Mouse (Mus musculus): ENCODE data around the gene Qpct.

Qpct gene

DNA sequence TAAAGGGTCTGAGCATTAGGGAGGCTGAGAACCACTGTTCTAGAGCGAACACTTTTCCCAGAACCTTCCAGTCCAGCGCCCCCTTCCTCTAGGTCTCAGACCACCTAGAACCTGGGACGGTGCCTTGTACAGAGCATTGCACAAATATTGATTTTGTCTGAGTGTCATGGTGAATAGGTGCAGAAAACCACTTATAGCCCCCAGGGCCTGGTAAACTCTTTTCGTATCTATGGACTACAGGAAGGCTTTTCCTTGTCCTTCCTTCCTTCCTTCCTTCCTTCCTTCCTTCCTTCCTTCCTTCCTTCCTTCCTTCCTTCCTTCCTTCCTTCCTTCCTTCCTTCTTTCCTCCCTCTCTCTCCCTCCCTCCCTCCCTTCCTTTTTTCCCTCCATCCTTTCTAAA, at the start of gene Qpct:
TSS of gene Qpct (plus strand) at position 301 of the 400 bp plus-strand sequence.
- peak; percentile 9 for DNase-seq

GRCm38 (mm10) chr17:79013625-79014024, 38.1 kb upstream of the Qpct start:
- DNase-seq = no peak

DNA sequence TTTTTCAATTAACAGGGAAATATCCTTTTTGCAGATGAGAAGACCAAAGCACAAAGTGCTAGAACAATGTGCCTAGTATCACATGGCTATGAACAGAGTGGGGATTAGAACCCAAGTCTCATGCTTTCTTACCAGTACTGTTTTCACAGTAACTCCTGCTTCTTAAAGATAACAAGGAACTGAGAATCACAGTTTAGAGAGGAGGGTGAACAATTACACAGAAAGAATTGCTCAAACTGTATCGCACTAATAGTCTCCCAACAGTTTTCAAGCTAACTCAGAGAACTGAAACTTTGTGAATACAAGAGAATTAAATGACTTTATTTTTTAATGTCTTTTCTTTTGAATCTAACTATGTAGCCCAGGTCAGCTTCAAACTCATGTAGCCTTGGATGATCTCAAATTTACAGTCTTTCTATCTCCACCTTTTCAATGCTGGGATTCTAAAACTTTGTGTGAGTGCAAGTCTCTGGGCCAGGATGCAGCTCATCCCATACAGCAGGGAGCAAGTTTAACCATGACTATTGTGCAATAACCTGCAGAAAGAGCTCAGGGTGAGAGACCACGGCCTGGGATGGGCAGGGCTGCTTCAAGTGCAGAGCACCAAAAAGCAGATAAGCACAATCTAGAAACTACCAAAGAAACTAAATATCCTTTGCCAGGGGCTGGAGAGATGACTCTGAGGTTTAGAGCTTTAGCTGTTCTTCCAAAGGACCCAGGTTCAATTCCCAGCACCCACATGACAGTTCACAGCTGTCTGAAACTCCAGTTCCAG, 36.6 kb upstream of the Qpct start:
- DNase-seq = no peak

DNA sequence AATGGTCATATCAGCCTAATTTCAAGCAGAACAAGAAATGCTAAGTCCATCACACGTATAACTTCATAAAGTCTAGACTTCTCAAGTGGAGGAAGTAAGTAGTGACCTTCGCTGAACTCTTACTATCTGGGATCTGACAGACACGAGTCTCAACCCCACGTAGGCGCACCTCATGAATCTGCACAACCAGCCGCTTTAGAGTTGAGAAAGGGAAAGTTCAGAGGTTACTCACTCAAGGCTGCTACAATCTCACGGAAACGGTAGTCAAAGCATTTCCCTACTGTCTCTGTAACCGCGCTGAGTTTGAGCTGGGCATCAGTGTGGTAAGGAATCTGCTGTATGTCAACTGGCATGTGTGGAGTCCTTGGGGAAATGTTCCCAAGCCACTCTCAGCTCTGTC, 35.9 kb upstream of the Qpct start:
- DNase-seq = no peak

- no peak for DNase-seq
These were observed 33.3 kb upstream of the Qpct start for GRCm38 (mm10) chr17:79018422-79018821.

DNA sequence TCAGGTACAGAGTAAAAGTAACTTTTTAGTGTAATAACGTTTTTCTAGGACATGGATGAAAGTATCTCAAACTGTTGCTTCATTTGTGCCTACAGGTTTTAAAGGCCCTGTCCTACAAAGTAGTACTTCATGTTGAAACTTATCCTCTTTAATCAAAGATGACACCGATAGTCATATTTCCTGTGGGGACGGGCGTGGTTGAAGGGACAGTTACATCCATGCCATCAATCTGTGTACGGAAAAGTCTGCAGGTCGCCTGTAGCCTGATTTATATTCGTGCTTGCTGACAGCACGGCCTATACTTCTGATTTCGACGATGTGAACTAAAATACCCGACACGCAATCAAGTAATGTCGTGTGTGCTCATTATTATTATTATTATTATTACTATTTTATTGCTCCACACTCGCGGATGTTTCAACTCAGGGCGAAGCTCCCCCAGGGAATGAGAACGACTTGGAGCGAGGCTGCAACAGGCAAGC, 31.9 kb upstream of the Qpct start:
- peak; percentile 34 for DNase-seq

GRCm38 (mm10) chr17:79020208-79020983, 31.3 kb upstream of the Qpct start, which contains the start of gene Prkd3:
Prkd3 (minus strand) TSS chr17:79020816.
- DNase-seq = peak; percentile 86

DNA sequence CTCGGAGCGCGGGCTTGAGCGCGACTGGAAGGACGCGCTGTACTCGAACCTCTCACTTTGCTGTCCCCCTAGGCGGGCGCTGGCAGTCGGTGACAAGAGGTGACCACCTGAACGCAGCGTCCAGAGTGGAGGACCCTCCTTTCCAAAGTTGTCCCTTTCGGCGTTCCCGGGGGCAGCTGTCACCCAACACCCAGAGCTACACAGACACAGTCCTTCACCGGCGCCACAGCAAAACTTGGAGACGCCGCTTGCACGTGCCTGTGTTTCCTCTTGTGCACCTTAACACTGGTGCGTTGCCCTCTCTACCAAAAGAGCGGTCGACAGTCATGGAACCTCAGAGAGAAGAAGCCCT, 30.7 kb upstream of the Qpct start:
- no peak for DNase-seq

- no peak for DNase-seq
These were observed 29.0 kb upstream of the Qpct start for GRCm38 (mm10) chr17:79022746-79023145.

- DNase-seq = no peak
These were observed 27.2 kb upstream of the Qpct start for GRCm38 (mm10) chr17:79024544-79024943.

GRCm38 (mm10) chr17:79029226-79029625, 22.5 kb upstream of the Qpct start:
- no peak for DNase-seq

- no peak for DNase-seq
These were observed 20.1 kb upstream of the Qpct start for GRCm38 (mm10) chr17:79031569-79031968.

DNA sequence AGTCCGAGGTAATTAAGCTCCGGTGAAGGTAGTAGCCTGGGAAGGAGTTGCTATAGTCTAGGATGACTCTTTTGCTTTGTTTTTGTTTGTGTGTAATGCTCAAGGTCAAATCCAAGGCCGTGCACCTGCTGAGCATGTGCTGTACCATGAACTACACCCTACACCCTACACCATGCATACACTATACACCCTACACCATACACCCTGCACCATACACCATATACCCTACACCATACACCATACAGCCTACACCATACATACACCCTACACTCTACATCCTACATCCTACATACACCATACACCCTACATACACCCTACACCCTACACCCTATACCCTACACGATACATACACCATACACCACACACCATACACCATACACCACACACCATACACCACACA, 18.9 kb upstream of the Qpct start:
- DNase-seq = no peak

- DNase-seq = no peak
These were observed 12.0 kb upstream of the Qpct start for GRCm38 (mm10) chr17:79039660-79040059.

- DNase-seq = no peak
These were observed 8.0 kb upstream of the Qpct start for GRCm38 (mm10) chr17:79043705-79044104.

DNA sequence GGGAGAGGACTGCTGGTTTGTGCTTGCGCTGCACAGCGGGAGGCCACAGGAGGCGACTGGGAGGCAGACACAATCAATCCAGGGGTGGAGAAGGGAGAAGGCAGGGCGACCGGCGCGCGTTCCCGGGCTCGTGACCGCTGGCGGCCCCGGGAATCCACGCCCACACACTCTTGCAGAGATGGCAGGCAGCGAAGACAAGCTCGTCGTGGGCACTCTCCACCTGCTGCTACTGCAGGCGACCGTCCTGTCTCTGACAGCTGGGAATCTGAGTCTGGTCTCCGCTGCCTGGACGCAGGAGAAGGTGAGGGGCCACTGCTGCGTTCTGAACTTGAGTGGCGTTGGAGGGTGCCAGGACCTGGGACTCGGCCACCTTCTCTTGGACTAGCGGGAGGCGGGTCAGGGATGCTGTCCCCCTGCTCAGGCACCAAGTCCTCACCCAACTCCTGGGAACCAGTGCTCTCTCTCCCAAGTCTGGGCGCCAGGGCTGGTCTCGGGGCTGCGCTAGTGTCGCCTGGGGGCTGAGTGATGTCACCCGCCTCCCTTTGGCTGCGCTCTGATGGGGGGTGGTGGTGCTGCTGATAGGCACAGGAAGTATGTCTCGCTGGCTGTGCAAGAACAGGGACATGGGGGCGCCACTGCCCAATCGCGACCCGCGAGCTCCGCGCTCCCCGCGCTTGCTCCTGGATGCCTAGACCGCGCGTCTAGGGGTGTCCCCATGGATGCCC, 544 bp downstream of the Qpct start:
- DNase-seq = peak; percentile 84

- peak; percentile 20 for DNase-seq
These were observed 6.6 kb downstream of the Qpct start for GRCm38 (mm10) chr17:79058271-79058670.

- DNase-seq = no peak
These were observed 8.5 kb downstream of the Qpct start for GRCm38 (mm10) chr17:79060221-79060620.

DNA sequence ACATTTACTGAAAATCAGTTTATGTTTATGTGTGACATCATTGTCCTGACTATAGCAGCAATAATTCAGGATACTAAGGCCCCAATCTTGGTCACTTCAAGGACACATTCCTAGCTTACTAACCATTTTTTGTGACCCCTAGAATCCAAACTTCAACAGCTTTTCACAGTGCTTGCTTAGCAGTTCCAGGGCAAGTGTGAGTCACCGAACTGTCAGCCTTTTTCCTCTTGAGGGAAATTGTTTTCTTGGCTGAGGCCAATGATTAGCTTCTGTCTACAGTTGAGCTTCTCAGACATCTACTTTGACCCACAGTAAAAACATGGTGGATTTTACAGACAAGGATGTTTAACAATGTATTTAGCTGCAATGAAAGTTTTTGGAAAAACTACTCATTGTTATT, 12.5 kb downstream of the Qpct start:
- DNase-seq = no peak

GRCm38 (mm10) chr17:79068581-79068980, 16.9 kb downstream of the Qpct start:
- DNase-seq = no peak

DNA sequence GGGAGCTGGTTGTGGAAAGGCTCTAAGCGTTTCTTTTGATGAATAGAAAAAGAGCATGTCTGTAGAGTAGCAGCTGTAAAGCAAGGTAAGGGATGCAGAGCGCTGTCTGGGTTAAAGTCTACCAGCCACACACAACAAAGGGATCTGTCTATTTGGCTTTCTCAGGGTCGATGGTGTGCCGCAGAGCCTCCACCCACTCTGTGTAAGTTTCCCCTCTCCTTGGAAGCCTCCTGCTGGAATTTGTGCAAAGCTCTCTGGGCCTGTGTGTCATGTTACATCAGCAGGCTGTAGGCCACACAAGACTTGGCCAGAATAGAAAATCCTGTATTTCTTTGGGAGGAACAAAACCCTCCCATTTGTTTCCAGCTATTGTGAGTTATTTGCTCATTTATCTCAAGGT, 17.3 kb downstream of the Qpct start:
- DNase-seq = no peak

- no peak for DNase-seq
These were observed 18.2 kb downstream of the Qpct start for GRCm38 (mm10) chr17:79069766-79070480.

DNA sequence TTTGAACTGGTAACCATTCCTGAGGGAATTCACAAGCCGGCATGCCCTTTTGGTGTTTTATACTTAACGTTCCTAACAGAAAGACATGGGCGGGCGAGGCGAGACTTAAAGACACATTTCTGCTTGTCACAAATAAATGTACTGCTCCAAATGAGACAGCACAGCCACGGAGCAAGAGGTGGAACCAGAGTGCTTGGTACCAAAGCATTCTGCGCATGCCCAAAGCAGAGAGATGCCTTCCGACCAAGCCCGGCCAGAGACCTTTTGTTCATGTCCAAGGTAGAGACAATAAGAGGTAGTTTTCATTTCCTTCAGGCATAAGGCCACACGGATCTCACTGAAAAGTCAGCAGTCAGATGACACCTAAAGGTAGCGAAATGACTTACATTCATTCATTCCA, 20.2 kb downstream of the Qpct start:
- DNase-seq = no peak

Measured in retina, postnatal 1 day (tissue).